Mouse (Mus musculus) ES-E14 (cell line): ENCODE measurements around the gene Aatf.

ENCODE experiments used
- CHD2 ChIP-seq: IDR thresholded peaks from 2 replicates; pipeline ENCODE4 v1.6.1; 2014; ENCODE audit warnings: mild to moderate bottlenecking, low read depth, low read length, inconsistent platforms
- HCFC1 ChIP-seq: IDR thresholded peaks from 2 replicates; pipeline ENCODE4 v1.6.1; 2012; ENCODE audit warnings: low read length, inconsistent platforms, borderline replicate concordance; ENCODE audit not compliant: insufficient read depth
- MAFK ChIP-seq: IDR thresholded peaks from 2 replicates; pipeline ENCODE4 v1.6.1; 2014; ENCODE audit warnings: mild to moderate bottlenecking, low read depth, low read length, inconsistent platforms; ENCODE audit not compliant: insufficient read depth
- ZC3H11A ChIP-seq: IDR thresholded peaks from 2 replicates; pipeline ENCODE4 v1.6.1; 2012; ENCODE audit warnings: low read depth, mild to moderate bottlenecking, inconsistent platforms, low read length, borderline replicate concordance
- ZNF384 ChIP-seq: IDR thresholded peaks from 2 replicates; pipeline ENCODE4 v1.6.1; 2012; ENCODE audit warnings: low read depth, low read length, inconsistent platforms

GRCm38 (mm10) chr11:84523321-84523831, 10.1 kb upstream of the Aatf start:
- TF ChIP-seq ZNF384 (no peak), ZC3H11A (no peak), MAFK (no peak), HCFC1 (no peak), CHD2 (no peak)
